Mouse (Mus musculus) embryonic facial prominence, embryonic 12.5 days (tissue): Measurements from ENCODE around the gene Nxn. TPM values are rescaled to one million over a fixed set of nuclear protein-coding genes. Genes with fewer than 3 reads are reported as not detected.

Experiments used
- ATAC-seq: fragments of 200-750 bp; cut with Nextera tagmentation; 2 replicates; pipeline ENCODE4 v1.8.0; 2017; ENCODE audit not compliant: insufficient number of reproducible peaks, insufficient read depth, low FRiP score, low TSS enrichment
- H3K27ac ChIP-seq: fragments of 300-500 bp; sonication (generic); 2 replicates; pipeline ENCODE4 v1.5.1; 2016; ENCODE audit warnings: mild to moderate bottlenecking
- H3K27me3 ChIP-seq: fragments of 300-500 bp; sonication (generic); 2 replicates; pipeline ENCODE4 v1.6.1; 2016; ENCODE audit warnings: mild to moderate bottlenecking, moderate library complexity
- H3K36me3 ChIP-seq: fragments of 300-500 bp; sonication (generic); 2 replicates; pipeline ENCODE4 v1.6.1; 2016; ENCODE audit warnings: mild to moderate bottlenecking
- H3K4me1 ChIP-seq: fragments of 300-500 bp; sonication (generic); 2 replicates; pipeline ENCODE4 v1.6.1; 2016
- H3K4me2 ChIP-seq: fragments of 300-500 bp; sonication (generic); replicated peaks from 2 replicates; pipeline ENCODE4 v1.6.1; 2016; ENCODE audit warnings: mild to moderate bottlenecking, moderate library complexity
- H3K4me3 ChIP-seq: fragments of 300-500 bp; sonication (generic); 2 replicates; pipeline ENCODE4 v1.5.1; 2016; ENCODE audit warnings: mild to moderate bottlenecking
- H3K9ac ChIP-seq: fragments of 300-500 bp; sonication (generic); 2 replicates; pipeline ENCODE4 v1.6.1; 2016; ENCODE audit warnings: mild to moderate bottlenecking, moderate library complexity
- H3K9me3 ChIP-seq: fragments of 300-500 bp; sonication (generic); 2 replicates; pipeline ENCODE4 v1.6.1; 2016; ENCODE audit warnings: mild to moderate bottlenecking, moderate library complexity
- WGBS: fragments of 180-500 bp; shearing (Covaris S2); methylation state at CpG from one replicate; pipeline ENCODE4 v1.1.7; 2016; 5-methylcytosine and 5-hydroxymethylcytosine counted together
- polyA plus RNA-seq: library from polyadenylated mRNA; unstranded; fragments of >200 nt; fragmentation: Nextera tagmentation; extraction: Ambion mirVana; gene quantifications from 2 replicates; pipeline ENCODE4 v1.2.1, GENCODE M21; 2016

The Nxn gene
- 72.1 and 77.9 TPM in 2 replicates for polyA plus RNA-seq

- H3K27me3 ChIP-seq: no peaks in the 10 kb centered on the region
- WGBS: under 1% methylated on average over 59 of the region's 70 CpGs
Measured at GRCm38 (mm10) chr11:76398798-76399586, at the start of gene Nxn. TSS of gene Nxn (minus strand) at chr11:76399140.

GRCm38 (mm10) chr11:76446251-76446650 lies 47.3 kb upstream of the Nxn start:
- 0 out of 2 replicates have a peak overlapping the region, but pooled peaks have one; percentile 3 for H3K4me2 ChIP-seq
- 3% methylated on average over 10 of the region's 10 CpGs for WGBS
- no peak for ATAC-seq
- H3K9me3 ChIP-seq: no peaks in the 10 kb centered on the region
- peak overlapping the region; percentile 79 for H3K27ac ChIP-seq
- H3K4me3 ChIP-seq: no peak overlapping the region
- no peaks in the 10 kb centered on the region for H3K27me3 ChIP-seq
- H3K4me1 ChIP-seq: peaks cover 53% of the 10 kb centered on the region
- H3K36me3 ChIP-seq: peaks cover 11% of the 10 kb centered on the region
- no peak overlapping the region for H3K9ac ChIP-seq

More at GRCm38 (mm10) chr11:76398798-76399586, at the start of gene Nxn:
- Histone ChIP-seq H3K36me3 (no peaks in the 10 kb centered on the region), H3K27ac (peak within 1 kb of the TSS; percentile 93), H3K4me3 (peak within 1 kb of the TSS; percentile 68), H3K4me2 (peak within 1 kb of the TSS; percentile 83), H3K9me3 (no peaks in the 10 kb centered on the region), H3K4me1 (peaks cover 15% of the 10 kb centered on the region), H3K9ac (peak within 1 kb of the TSS; percentile 88)
- peak; percentile 84 for ATAC-seq

GRCm38 (mm10) chr11:76445459-76445858 lies 46.5 kb upstream of the Nxn start:
- Histone ChIP-seq H3K27ac (peak overlapping the region; percentile 79), H3K4me2 (no peak overlapping the region), H3K4me3 (no peak overlapping the region), H3K36me3 (peaks cover 7% of the 10 kb centered on the region), H3K9ac (no peak overlapping the region; the same call in 1 of the 2 replicates), H3K9me3 (no peaks in the 10 kb centered on the region), H3K27me3 (no peaks in the 10 kb centered on the region), H3K4me1 (peaks cover 61% of the 10 kb centered on the region)
- 13% methylated on average over 8 of the region's 8 CpGs for WGBS
- ATAC-seq: 0 out of 2 replicates have a peak, but pooled peaks have one; percentile 43

GRCm38 (mm10) chr11:76439666-76440065 lies 40.7 kb upstream of the Nxn start:
- Histone ChIP-seq H3K9me3 (no peaks in the 10 kb centered on the region), H3K4me1 (peaks cover 67% of the 10 kb centered on the region), H3K4me3 (no peak overlapping the region), H3K27me3 (no peaks in the 10 kb centered on the region), H3K9ac (no peak overlapping the region), H3K36me3 (peaks cover 16% of the 10 kb centered on the region), H3K4me2 (no peak overlapping the region), H3K27ac (no peak overlapping the region)
- 35% methylated on average over 3 of the region's 3 CpGs for WGBS
- no peak for ATAC-seq

- H3K36me3 ChIP-seq: 0 out of 2 replicates have a peak, but pooled peaks cover 15% of the 10 kb centered on the region
- peak; percentile 75 for ATAC-seq
- H3K27me3 ChIP-seq: no peaks in the 10 kb centered on the region
- peak overlapping the region; percentile 73 for H3K4me2 ChIP-seq
- H3K9me3 ChIP-seq: no peaks in the 10 kb centered on the region
- peak overlapping the region; percentile 62 for H3K9ac ChIP-seq
- peak overlapping the region; percentile 40 for H3K4me3 ChIP-seq
- H3K27ac ChIP-seq: peak overlapping the region; percentile 91
- H3K4me1 ChIP-seq: peaks cover 62% of the 10 kb centered on the region
- 4% methylated on average over 28 of the region's 28 CpGs for WGBS
Measured at GRCm38 (mm10) chr11:76436864-76437437, 38.0 kb upstream of the Nxn start.

GRCm38 (mm10) chr11:76436009-76436408 lies 37.1 kb upstream of the Nxn start:
- Histone ChIP-seq H3K4me1 (peaks cover 56% of the 10 kb centered on the region), H3K4me3 (peak overlapping the region; percentile 40), H3K9me3 (no peaks in the 10 kb centered on the region), H3K4me2 (peak overlapping the region; percentile 73), H3K9ac (0 out of 2 replicates have a peak overlapping the region, but pooled peaks have one; percentile 62), H3K27me3 (no peaks in the 10 kb centered on the region), H3K27ac (peak overlapping the region; percentile 91; the same call in 1 of the 2 replicates), H3K36me3 (0 out of 2 replicates have a peak, but pooled peaks cover 15% of the 10 kb centered on the region)
- 75% methylated on average over 5 of the region's 5 CpGs for WGBS
- no peak for ATAC-seq

- no peaks in the 10 kb centered on the region for H3K27me3 ChIP-seq
- no peak overlapping the region for H3K4me3 ChIP-seq
- H3K9me3 ChIP-seq: no peaks in the 10 kb centered on the region
- no peak overlapping the region for H3K4me2 ChIP-seq
- peaks cover 12% of the 10 kb centered on the region for H3K36me3 ChIP-seq
- H3K9ac ChIP-seq: peak overlapping the region; percentile 44
- peaks cover 35% of the 10 kb centered on the region for H3K4me1 ChIP-seq
- peak overlapping the region; percentile 98 for H3K27ac ChIP-seq
- 30% methylated on average over 6 of the region's 6 CpGs for WGBS
- ATAC-seq: peak; percentile 83
Measured at GRCm38 (mm10) chr11:76429966-76430631, 31.2 kb upstream of the Nxn start.

GRCm38 (mm10) chr11:76429556-76429955 lies 30.6 kb upstream of the Nxn start:
- WGBS: 29% methylated on average over 7 of the region's 7 CpGs
- Histone ChIP-seq H3K9ac (peak overlapping the region; percentile 44; the same call in 1 of the 2 replicates), H3K27me3 (no peaks in the 10 kb centered on the region), H3K4me3 (no peak overlapping the region), H3K4me1 (peaks cover 30% of the 10 kb centered on the region), H3K36me3 (peaks cover 15% of the 10 kb centered on the region), H3K9me3 (no peaks in the 10 kb centered on the region), H3K27ac (peak overlapping the region; percentile 98), H3K4me2 (no peak overlapping the region)
- no peak for ATAC-seq

GRCm38 (mm10) chr11:76429046-76429445 lies 30.1 kb upstream of the Nxn start:
- WGBS: 43% methylated on average over 4 of the region's 4 CpGs
- Histone ChIP-seq H3K4me2 (no peak overlapping the region), H3K4me1 (peaks cover 29% of the 10 kb centered on the region), H3K9me3 (no peaks in the 10 kb centered on the region), H3K27me3 (no peaks in the 10 kb centered on the region), H3K9ac (no peak overlapping the region), H3K4me3 (no peak overlapping the region), H3K27ac (peak overlapping the region; percentile 98), H3K36me3 (peaks cover 19% of the 10 kb centered on the region)
- ATAC-seq: no peak

GRCm38 (mm10) chr11:76427781-76428180 lies 28.8 kb upstream of the Nxn start:
- Histone ChIP-seq H3K27ac (0 out of 2 replicates have a peak overlapping the region, but pooled peaks have one; percentile 98), H3K4me2 (no peak overlapping the region), H3K27me3 (no peaks in the 10 kb centered on the region), H3K9me3 (no peaks in the 10 kb centered on the region), H3K36me3 (peaks cover 32% of the 10 kb centered on the region), H3K9ac (no peak overlapping the region), H3K4me3 (no peak overlapping the region), H3K4me1 (peaks cover 29% of the 10 kb centered on the region)
- WGBS: 58% methylated on average over 3 of the region's 3 CpGs
- no peak for ATAC-seq

- H3K27ac ChIP-seq: no peak overlapping the region
- ATAC-seq: no peak
- no peak overlapping the region for H3K4me3 ChIP-seq
- H3K9me3 ChIP-seq: no peaks in the 10 kb centered on the region
- peaks cover 25% of the 10 kb centered on the region for H3K4me1 ChIP-seq
- peaks cover 46% of the 10 kb centered on the region for H3K36me3 ChIP-seq
- no peak overlapping the region for H3K4me2 ChIP-seq
- 81% methylated on average over 6 of the region's 6 CpGs for WGBS
- no peaks in the 10 kb centered on the region for H3K27me3 ChIP-seq
- no peak overlapping the region for H3K9ac ChIP-seq
Measured at GRCm38 (mm10) chr11:76425749-76426148, 26.8 kb upstream of the Nxn start.
